Mouse (Mus musculus): ENCODE results near the gene Mrtfb. TPM values are rescaled to one million over a fixed set of nuclear protein-coding genes. Genes with fewer than 3 reads are reported as not detected.
A peak's percentile ranks its signal among the peaks of the same experiment; 100 is the strongest.

The Mrtfb gene
- polyA plus RNA-seq, 1 experiment from 2014 or later: 13.7 TPM

DNA sequence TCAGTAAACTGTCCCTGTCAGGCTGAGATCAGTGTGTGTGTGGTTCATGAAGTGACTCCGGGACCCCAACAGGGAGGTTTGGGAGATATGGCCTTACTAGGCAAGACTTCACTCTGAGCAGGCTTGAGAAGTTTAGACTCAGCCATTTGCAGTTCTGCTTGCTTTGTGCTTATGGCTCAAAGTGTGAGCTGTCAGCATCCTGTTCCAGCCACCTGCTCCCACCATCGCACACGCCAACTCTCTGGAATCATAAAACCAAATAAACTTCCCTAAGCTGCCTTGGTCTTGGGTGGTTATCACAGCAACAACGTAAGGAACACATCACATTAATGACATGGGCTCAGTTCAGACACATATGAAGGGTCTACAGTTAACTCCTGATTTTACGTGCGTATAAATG lies 169.5 kb downstream of the Mrtfb start:
- H3K9ac ChIP-seq (ENCODE audit: low read length): no peak overlapping the region
- no peak overlapping the region for H3K4me2 ChIP-seq (ENCODE audit: low read depth, low read length)
- H3K27me3 ChIP-seq (ENCODE audit: control insufficient read depth, insufficient read depth, low read length): no peaks in the 10 kb centered on the region
- H3K36me3 ChIP-seq (ENCODE audit: control insufficient read depth, insufficient read depth): no peaks in the 10 kb centered on the region
- no peak for ATAC-seq (replicated peaks; ENCODE audit: extremely low read depth, insufficient read depth, low FRiP score)
- H3K27ac ChIP-seq (ENCODE audit: low read length): no peak overlapping the region
- WGBS: 61% methylated on average over 6 of the region's 6 CpGs
- peaks cover 7% of the 10 kb centered on the region for H3K4me1 ChIP-seq (ENCODE audit: control insufficient read depth, insufficient read depth, low read length)
- no peaks in the 10 kb centered on the region for H3K9me3 ChIP-seq (replicated peaks; ENCODE audit: control insufficient read depth, low read length)
- no peak overlapping the region for H3K4me3 ChIP-seq (ENCODE audit: low read length)

DNA sequence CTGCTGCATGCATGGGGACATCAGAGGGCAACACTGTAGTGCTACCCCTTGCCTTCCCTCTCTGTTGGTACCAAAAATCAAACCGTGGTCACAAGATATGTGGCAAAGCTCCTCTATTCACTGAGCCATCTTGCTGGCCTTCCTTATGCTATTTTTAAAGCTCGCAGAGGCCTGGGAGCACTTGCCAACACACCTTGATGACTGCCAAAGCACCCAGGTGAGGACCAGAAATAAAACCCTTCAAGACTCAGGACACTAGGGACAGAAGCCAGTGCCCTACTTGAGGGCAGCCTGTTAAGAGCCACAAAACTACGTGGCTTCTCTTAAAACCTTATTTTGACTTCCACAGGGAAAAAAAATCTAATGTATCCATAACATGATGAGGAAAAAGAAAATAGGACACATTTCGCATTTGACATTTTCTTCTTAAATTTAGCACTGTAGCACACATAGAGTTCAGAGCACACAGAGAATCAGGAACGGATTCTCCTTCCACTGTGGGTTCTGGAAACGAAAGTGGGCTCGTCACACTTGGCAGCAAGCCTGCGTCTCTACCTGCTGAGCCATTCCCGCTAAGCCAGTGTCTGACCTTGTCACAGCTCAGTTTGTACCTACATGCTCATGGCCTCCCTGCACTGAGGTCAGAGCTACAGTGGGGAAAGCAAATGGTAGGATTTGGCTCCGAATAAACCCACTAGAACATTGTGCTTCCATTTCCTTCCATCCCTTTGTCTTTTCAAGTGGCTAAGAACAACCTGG lies 170.7 kb downstream of the Mrtfb start:
- Histone ChIP-seq H3K36me3 (ENCODE audit: control insufficient read depth, insufficient read depth) (no peaks in the 10 kb centered on the region), H3K27ac (ENCODE audit: low read length) (no peak overlapping the region), H3K4me3 (ENCODE audit: low read length) (no peak overlapping the region), H3K4me1 (ENCODE audit: control insufficient read depth, insufficient read depth, low read length) (peaks cover 10% of the 10 kb centered on the region), H3K9ac (ENCODE audit: low read length) (no peak overlapping the region), H3K27me3 (ENCODE audit: control insufficient read depth, insufficient read depth, low read length) (no peaks in the 10 kb centered on the region), H3K4me2 (ENCODE audit: low read depth, low read length) (no peak overlapping the region), H3K9me3 (replicated peaks; ENCODE audit: control insufficient read depth, low read length) (no peaks in the 10 kb centered on the region)
- ATAC-seq (replicated peaks; ENCODE audit: extremely low read depth, insufficient read depth, low FRiP score): no peak
- WGBS: 66% methylated on average over 10 of the region's 10 CpGs

DNA sequence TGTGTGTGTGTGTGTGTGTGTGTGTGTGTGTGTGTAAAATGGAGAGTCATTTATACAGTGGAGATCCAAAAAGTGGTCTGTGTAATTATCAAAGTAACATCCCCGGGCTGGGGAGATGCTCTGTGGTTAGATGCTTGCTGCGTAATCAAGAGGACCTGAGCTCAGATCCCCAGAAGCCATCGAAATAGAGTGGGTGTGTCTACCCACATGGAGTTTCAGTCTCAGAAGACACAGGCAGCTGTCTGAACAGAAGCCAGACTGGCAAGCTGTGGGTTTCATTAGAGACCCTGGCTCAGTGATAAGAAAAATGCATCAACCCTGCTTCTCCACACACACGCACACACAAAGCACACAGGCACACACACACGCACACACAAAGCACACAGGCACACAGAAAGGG lies 171.8 kb downstream of the Mrtfb start:
- WGBS: 68% methylated on average over 5 of the region's 5 CpGs
- H3K4me1 ChIP-seq (ENCODE audit: control insufficient read depth, insufficient read depth, low read length): peaks cover 10% of the 10 kb centered on the region
- H3K9me3 ChIP-seq (replicated peaks; ENCODE audit: control insufficient read depth, low read length): no peaks in the 10 kb centered on the region
- no peak overlapping the region for H3K9ac ChIP-seq (ENCODE audit: low read length)
- H3K36me3 ChIP-seq (ENCODE audit: control insufficient read depth, insufficient read depth): no peaks in the 10 kb centered on the region
- H3K4me3 ChIP-seq (ENCODE audit: low read length): no peak overlapping the region
- H3K27me3 ChIP-seq (ENCODE audit: control insufficient read depth, insufficient read depth, low read length): no peaks in the 10 kb centered on the region
- H3K27ac ChIP-seq (ENCODE audit: low read length): no peak overlapping the region
- H3K4me2 ChIP-seq (ENCODE audit: low read depth, low read length): no peak overlapping the region
- ATAC-seq (replicated peaks; ENCODE audit: extremely low read depth, insufficient read depth, low FRiP score): no peak

GRCm38 (mm10) chr16:13428806-13429205 lies 172.5 kb downstream of the Mrtfb start:
- Histone ChIP-seq H3K36me3 (ENCODE audit: control insufficient read depth, insufficient read depth) (no peaks in the 10 kb centered on the region), H3K9me3 (replicated peaks; ENCODE audit: control insufficient read depth, low read length) (no peaks in the 10 kb centered on the region), H3K4me3 (ENCODE audit: low read length) (no peak overlapping the region), H3K4me2 (ENCODE audit: low read depth, low read length) (no peak overlapping the region), H3K27ac (ENCODE audit: low read length) (no peak overlapping the region), H3K4me1 (ENCODE audit: control insufficient read depth, insufficient read depth, low read length) (peaks cover 10% of the 10 kb centered on the region), H3K9ac (ENCODE audit: low read length) (no peak overlapping the region), H3K27me3 (ENCODE audit: control insufficient read depth, insufficient read depth, low read length) (no peaks in the 10 kb centered on the region)
- no peak for ATAC-seq (replicated peaks; ENCODE audit: extremely low read depth, insufficient read depth, low FRiP score)
- 90% methylated on average over 1 of the region's 1 CpGs for WGBS

- H3K4me2 ChIP-seq (ENCODE audit: low read depth, low read length): no peak overlapping the region
- peaks cover 10% of the 10 kb centered on the region for H3K4me1 ChIP-seq (ENCODE audit: control insufficient read depth, insufficient read depth, low read length)
- no peaks in the 10 kb centered on the region for H3K36me3 ChIP-seq (ENCODE audit: control insufficient read depth, insufficient read depth)
- no peak overlapping the region for H3K9ac ChIP-seq (ENCODE audit: low read length)
- 38% methylated on average over 7 of the region's 7 CpGs for WGBS
- H3K27ac ChIP-seq (ENCODE audit: low read length): no peak overlapping the region
- H3K4me3 ChIP-seq (ENCODE audit: low read length): no peak overlapping the region
- ATAC-seq (replicated peaks; ENCODE audit: extremely low read depth, insufficient read depth, low FRiP score): 0 out of 2 replicates have a peak, but pooled peaks have one; percentile 49
- H3K9me3 ChIP-seq (replicated peaks; ENCODE audit: control insufficient read depth, low read length): no peaks in the 10 kb centered on the region
- H3K27me3 ChIP-seq (ENCODE audit: control insufficient read depth, insufficient read depth, low read length): no peaks in the 10 kb centered on the region
These were observed 173.8 kb downstream of the Mrtfb start for GRCm38 (mm10) chr16:13429921-13430606.

DNA sequence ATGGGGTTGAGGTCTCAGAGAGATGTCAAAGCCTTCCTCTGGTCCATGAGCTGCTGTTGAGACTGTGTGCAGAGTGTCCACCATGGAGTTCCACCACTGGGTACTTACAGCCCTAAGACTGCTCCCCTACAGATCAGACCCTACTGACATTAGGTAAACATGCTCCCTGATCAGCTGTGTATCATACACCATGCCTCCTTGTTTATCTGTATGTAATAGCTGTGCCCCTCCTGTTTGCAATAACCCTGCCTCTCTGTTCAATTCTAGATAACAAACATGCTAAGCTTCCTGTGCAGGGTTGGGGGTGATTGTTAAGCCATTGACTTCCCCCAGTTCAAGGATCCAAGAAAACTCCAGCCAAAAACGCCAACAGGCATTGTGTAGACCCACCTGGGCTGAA lies 174.7 kb downstream of the Mrtfb start:
- Histone ChIP-seq H3K4me1 (ENCODE audit: control insufficient read depth, insufficient read depth, low read length) (peaks cover 10% of the 10 kb centered on the region), H3K27me3 (ENCODE audit: control insufficient read depth, insufficient read depth, low read length) (no peaks in the 10 kb centered on the region), H3K9me3 (replicated peaks; ENCODE audit: control insufficient read depth, low read length) (no peaks in the 10 kb centered on the region), H3K36me3 (ENCODE audit: control insufficient read depth, insufficient read depth) (no peaks in the 10 kb centered on the region), H3K9ac (ENCODE audit: low read length) (no peak overlapping the region), H3K4me2 (ENCODE audit: low read depth, low read length) (no peak overlapping the region), H3K4me3 (ENCODE audit: low read length) (no peak overlapping the region), H3K27ac (ENCODE audit: low read length) (no peak overlapping the region)
- 65% methylated on average over 1 of the region's 1 CpGs for WGBS
- ATAC-seq (replicated peaks; ENCODE audit: extremely low read depth, insufficient read depth, low FRiP score): no peak

GRCm38 (mm10) chr16:13435627-13436026 lies 179.3 kb downstream of the Mrtfb start:
- H3K36me3 ChIP-seq (ENCODE audit: control insufficient read depth, insufficient read depth): no peaks in the 10 kb centered on the region
- H3K9me3 ChIP-seq (replicated peaks; ENCODE audit: control insufficient read depth, low read length): no peaks in the 10 kb centered on the region
- no peak overlapping the region for H3K4me2 ChIP-seq (ENCODE audit: low read depth, low read length)
- H3K27me3 ChIP-seq (ENCODE audit: control insufficient read depth, insufficient read depth, low read length): no peaks in the 10 kb centered on the region
- peaks cover 5% of the 10 kb centered on the region; the same call in 1 of the 2 replicates for H3K4me1 ChIP-seq (ENCODE audit: control insufficient read depth, insufficient read depth, low read length)
- H3K9ac ChIP-seq (ENCODE audit: low read length): no peak overlapping the region
- H3K4me3 ChIP-seq (ENCODE audit: low read length): no peak overlapping the region
- H3K27ac ChIP-seq (ENCODE audit: low read length): no peak overlapping the region
- 81% methylated on average over 2 of the region's 2 CpGs for WGBS
- ATAC-seq (replicated peaks; ENCODE audit: extremely low read depth, insufficient read depth, low FRiP score): no peak

DNA sequence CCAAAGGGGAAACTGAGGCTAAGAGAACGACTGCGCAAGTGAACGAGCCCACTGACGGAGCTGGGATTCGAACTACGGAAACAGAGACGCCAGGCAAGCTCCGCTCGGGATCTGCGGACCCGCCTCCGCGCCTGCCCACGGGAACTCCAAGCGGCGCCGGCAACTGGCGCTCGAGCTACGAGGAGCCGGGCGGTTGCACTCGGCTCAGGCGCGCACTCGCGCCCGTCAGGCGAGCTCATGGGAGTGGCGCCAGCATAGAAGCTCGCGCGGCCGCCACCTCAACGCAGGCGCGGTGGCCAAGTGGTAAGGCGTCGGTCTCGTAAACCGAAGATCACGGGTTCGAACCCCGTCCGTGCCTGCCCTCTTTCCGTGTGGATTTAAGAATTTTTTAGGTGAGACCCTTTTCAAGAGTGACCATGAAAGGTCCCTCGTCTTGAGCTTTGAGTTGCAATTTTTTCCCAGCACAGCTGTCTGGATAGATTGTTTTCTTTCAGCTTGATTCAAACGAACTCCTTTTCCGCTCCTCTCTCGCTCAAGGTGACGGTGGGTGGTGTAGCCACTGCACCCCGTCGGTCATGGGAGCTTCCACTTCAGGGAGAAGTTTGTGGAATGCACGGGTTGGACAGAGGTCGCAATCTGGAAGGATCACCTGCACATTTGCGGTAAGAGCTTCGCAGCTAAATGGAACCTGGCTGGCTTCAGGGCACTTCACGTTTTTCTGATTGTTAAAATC lies 180.9 kb downstream of the Mrtfb start:
- H3K9ac ChIP-seq (ENCODE audit: low read length): peak overlapping the region; percentile 83
- no peaks in the 10 kb centered on the region for H3K9me3 ChIP-seq (replicated peaks; ENCODE audit: control insufficient read depth, low read length)
- WGBS: under 1% methylated on average over 58 of the region's 58 CpGs
- no peaks in the 10 kb centered on the region for H3K36me3 ChIP-seq (ENCODE audit: control insufficient read depth, insufficient read depth)
- ATAC-seq (replicated peaks; ENCODE audit: extremely low read depth, insufficient read depth, low FRiP score): peak; percentile 93
- H3K27ac ChIP-seq (ENCODE audit: low read length): peak overlapping the region; percentile 96
- H3K4me1 ChIP-seq (ENCODE audit: control insufficient read depth, insufficient read depth, low read length): 0 out of 2 replicates have a peak, but pooled peaks cover 2% of the 10 kb centered on the region
- no peaks in the 10 kb centered on the region for H3K27me3 ChIP-seq (ENCODE audit: control insufficient read depth, insufficient read depth, low read length)
- H3K4me3 ChIP-seq (ENCODE audit: low read length): peak overlapping the region; percentile 75
- H3K4me2 ChIP-seq (ENCODE audit: low read depth, low read length): peak overlapping the region; percentile 89
